Mouse (Mus musculus): ENCODE measurements around the gene Slc39a11. TPM values are rescaled to one million over a fixed set of nuclear protein-coding genes. Genes with fewer than 3 reads are reported as not detected.

Gene Slc39a11
- polyA plus RNA-seq, 1 experiment from 2014 or later, result 42.2 TPM

- H3K27ac ChIP-seq (replicated peaks), result peak overlapping the region; percentile 93
- H3K9ac ChIP-seq (replicated peaks), result no peak overlapping the region
- peaks cover 57% of the 10 kb centered on the region for H3K4me1 ChIP-seq
- H3K27me3 ChIP-seq, result no peaks in the 10 kb centered on the region
- ATAC-seq (replicated peaks), result no peak
- H3K9me3 ChIP-seq, result no peaks in the 10 kb centered on the region
- peaks cover 51% of the 10 kb centered on the region for H3K36me3 ChIP-seq
- no peak overlapping the region for H3K4me3 ChIP-seq
- H3K4me2 ChIP-seq (replicated peaks), result no peak overlapping the region
- 42% methylated on average over 8 of the region's 8 CpGs for WGBS
These were observed 2.0 kb upstream of the Slc39a11 start for GRCm38 (mm10) chr11:113651907-113652273.

GRCm38 (mm10) chr11:113651206-113651906 is 1.5 kb upstream of the Slc39a11 start:
- peak overlapping the region; percentile 93 for H3K27ac ChIP-seq (replicated peaks)
- H3K9ac ChIP-seq (replicated peaks), result no peak overlapping the region
- H3K36me3 ChIP-seq, result peaks cover 46% of the 10 kb centered on the region
- 72% methylated on average over 22 of the region's 22 CpGs for WGBS
- no peak overlapping the region for H3K4me2 ChIP-seq (replicated peaks)
- peaks cover 52% of the 10 kb centered on the region for H3K4me1 ChIP-seq
- H3K27me3 ChIP-seq, result no peaks in the 10 kb centered on the region
- ATAC-seq (replicated peaks), result no peak
- no peaks in the 10 kb centered on the region for H3K9me3 ChIP-seq
- H3K4me3 ChIP-seq, result peak overlapping the region; percentile 7; the same call in 1 of the 2 replicates

GRCm38 (mm10) chr11:113648690-113649352 is 1.1 kb downstream of the Slc39a11 start, which contains the start of gene Cog1:
Gene Cog1 (plus strand): TSS chr11:113649169.
- ATAC-seq (replicated peaks), result no peak

GRCm38 (mm10) chr11:113648152-113648551 is 1.7 kb downstream of the Slc39a11 start:
- 0 out of 2 replicates have a peak overlapping the region, but pooled peaks have one; percentile 19 for H3K9ac ChIP-seq (replicated peaks)
- no peak overlapping the region for H3K27ac ChIP-seq (replicated peaks)
- H3K4me2 ChIP-seq (replicated peaks), result peak overlapping the region; percentile 72
- ATAC-seq (replicated peaks), result 0 out of 2 replicates have a peak, but pooled peaks have one; percentile 17
- H3K4me3 ChIP-seq, result no peak overlapping the region
- no peaks in the 10 kb centered on the region for H3K9me3 ChIP-seq
- no peaks in the 10 kb centered on the region for H3K27me3 ChIP-seq
- H3K36me3 ChIP-seq, result peaks cover 15% of the 10 kb centered on the region
- WGBS, result 4% methylated on average over 15 of the region's 15 CpGs
- peaks cover 29% of the 10 kb centered on the region for H3K4me1 ChIP-seq

More at GRCm38 (mm10) chr11:113648690-113649352, 1.1 kb downstream of the Slc39a11 start, which contains the start of gene Cog1:
- H3K27me3 ChIP-seq, result no peaks in the 10 kb centered on the region
- no peaks in the 10 kb centered on the region for H3K9me3 ChIP-seq
- H3K9ac ChIP-seq (replicated peaks), result peak within 1 kb of the TSS; percentile 97
- H3K36me3 ChIP-seq, result peaks cover 21% of the 10 kb centered on the region
- H3K4me1 ChIP-seq, result peaks cover 29% of the 10 kb centered on the region
- H3K27ac ChIP-seq (replicated peaks), result peak within 1 kb of the TSS; percentile 93
- H3K4me2 ChIP-seq (replicated peaks), result peak within 1 kb of the TSS; percentile 72
- peak within 1 kb of the TSS; percentile 97 for H3K4me3 ChIP-seq
- 42% methylated on average over 26 of the region's 26 CpGs for WGBS

GRCm38 (mm10) chr11:113645181-113645580 is 4.7 kb downstream of the Slc39a11 start:
- no peaks in the 10 kb centered on the region for H3K36me3 ChIP-seq
- peaks cover 15% of the 10 kb centered on the region for H3K4me1 ChIP-seq
- no peak overlapping the region for H3K4me2 ChIP-seq (replicated peaks)
- H3K27ac ChIP-seq (replicated peaks), result no peak overlapping the region
- no peak for ATAC-seq (replicated peaks)
- H3K27me3 ChIP-seq, result no peaks in the 10 kb centered on the region
- no peak overlapping the region for H3K4me3 ChIP-seq
- H3K9ac ChIP-seq (replicated peaks), result no peak overlapping the region
- 87% methylated on average over 3 of the region's 3 CpGs for WGBS
- H3K9me3 ChIP-seq, result no peaks in the 10 kb centered on the region

- H3K4me3 ChIP-seq, result no peak overlapping the region
- no peak overlapping the region for H3K9ac ChIP-seq (replicated peaks)
- H3K36me3 ChIP-seq, result no peaks in the 10 kb centered on the region
- no peak overlapping the region for H3K27ac ChIP-seq (replicated peaks)
- 91% methylated on average over 12 of the region's 12 CpGs for WGBS
- peaks cover 6% of the 10 kb centered on the region; the same call in 1 of the 2 replicates for H3K4me1 ChIP-seq
- no peaks in the 10 kb centered on the region for H3K27me3 ChIP-seq
- ATAC-seq (replicated peaks), result no peak
- no peaks in the 10 kb centered on the region for H3K9me3 ChIP-seq
- H3K4me2 ChIP-seq (replicated peaks), result no peak overlapping the region
These were observed 11.2 kb downstream of the Slc39a11 start for GRCm38 (mm10) chr11:113638680-113639079.

GRCm38 (mm10) chr11:113634699-113635121 is 15.2 kb downstream of the Slc39a11 start:
- ATAC-seq (replicated peaks), result peak; percentile 59
- Histone ChIP-seq H3K4me3 (no peak overlapping the region), H3K27ac (replicated peaks) (peak overlapping the region; percentile 42), H3K9ac (replicated peaks) (no peak overlapping the region), H3K4me2 (replicated peaks) (no peak overlapping the region), H3K9me3 (no peaks in the 10 kb centered on the region), H3K36me3 (no peaks in the 10 kb centered on the region), H3K27me3 (no peaks in the 10 kb centered on the region), H3K4me1 (peaks cover 6% of the 10 kb centered on the region; the same call in 1 of the 2 replicates)
- WGBS, result 50% methylated on average over 10 of the region's 10 CpGs

GRCm38 (mm10) chr11:113633398-113633797 is 16.5 kb downstream of the Slc39a11 start:
- H3K4me1 ChIP-seq, result peaks cover 6% of the 10 kb centered on the region; the same call in 1 of the 2 replicates
- no peaks in the 10 kb centered on the region for H3K36me3 ChIP-seq
- H3K27ac ChIP-seq (replicated peaks), result no peak overlapping the region
- no peaks in the 10 kb centered on the region for H3K27me3 ChIP-seq
- no peak overlapping the region for H3K4me3 ChIP-seq
- H3K9ac ChIP-seq (replicated peaks), result no peak overlapping the region
- no peak overlapping the region for H3K4me2 ChIP-seq (replicated peaks)
- ATAC-seq (replicated peaks), result no peak
- 99% methylated on average over 5 of the region's 5 CpGs for WGBS
- no peaks in the 10 kb centered on the region for H3K9me3 ChIP-seq

GRCm38 (mm10) chr11:113632303-113632702 is 17.6 kb downstream of the Slc39a11 start:
- no peak for ATAC-seq (replicated peaks)
- Histone ChIP-seq H3K27ac (replicated peaks) (0 out of 2 replicates have a peak overlapping the region, but pooled peaks have one; percentile 31), H3K9me3 (no peaks in the 10 kb centered on the region), H3K4me2 (replicated peaks) (no peak overlapping the region), H3K4me1 (peaks cover 6% of the 10 kb centered on the region; the same call in 1 of the 2 replicates), H3K36me3 (no peaks in the 10 kb centered on the region), H3K27me3 (no peaks in the 10 kb centered on the region), H3K4me3 (no peak overlapping the region), H3K9ac (replicated peaks) (no peak overlapping the region)
- WGBS, result 84% methylated on average over 7 of the region's 7 CpGs

- Histone ChIP-seq H3K36me3 (no peaks in the 10 kb centered on the region), H3K9me3 (no peaks in the 10 kb centered on the region), H3K27me3 (no peaks in the 10 kb centered on the region), H3K9ac (replicated peaks) (no peak overlapping the region), H3K4me1 (peaks cover 6% of the 10 kb centered on the region; the same call in 1 of the 2 replicates), H3K27ac (replicated peaks) (0 out of 2 replicates have a peak overlapping the region, but pooled peaks have one; percentile 31), H3K4me2 (replicated peaks) (no peak overlapping the region), H3K4me3 (no peak overlapping the region)
- WGBS, result 75% methylated on average over 8 of the region's 8 CpGs
- no peak for ATAC-seq (replicated peaks)
These were observed 18.0 kb downstream of the Slc39a11 start for GRCm38 (mm10) chr11:113631862-113632261.

GRCm38 (mm10) chr11:113631302-113631701 is 18.6 kb downstream of the Slc39a11 start:
- ATAC-seq (replicated peaks), result no peak
- Histone ChIP-seq H3K27me3 (no peaks in the 10 kb centered on the region), H3K27ac (replicated peaks) (no peak overlapping the region), H3K4me1 (peaks cover 6% of the 10 kb centered on the region; the same call in 1 of the 2 replicates), H3K36me3 (no peaks in the 10 kb centered on the region), H3K9me3 (no peaks in the 10 kb centered on the region), H3K9ac (replicated peaks) (no peak overlapping the region), H3K4me3 (no peak overlapping the region), H3K4me2 (replicated peaks) (no peak overlapping the region)
- 77% methylated on average over 8 of the region's 8 CpGs for WGBS

- H3K4me1 ChIP-seq, result peaks cover 6% of the 10 kb centered on the region; the same call in 1 of the 2 replicates
- no peak overlapping the region for H3K27ac ChIP-seq (replicated peaks)
- no peaks in the 10 kb centered on the region for H3K27me3 ChIP-seq
- 58% methylated on average over 7 of the region's 7 CpGs for WGBS
- no peak for ATAC-seq (replicated peaks)
- H3K4me3 ChIP-seq, result no peak overlapping the region
- no peak overlapping the region for H3K9ac ChIP-seq (replicated peaks)
- H3K4me2 ChIP-seq (replicated peaks), result no peak overlapping the region
- no peaks in the 10 kb centered on the region for H3K9me3 ChIP-seq
- H3K36me3 ChIP-seq, result 0 out of 2 replicates have a peak, but pooled peaks cover under 1% of the 10 kb centered on the region
These were observed 19.2 kb downstream of the Slc39a11 start for GRCm38 (mm10) chr11:113630642-113631041.

Measured in forebrain, embryonic 15.5 days (tissue).